Mouse (Mus musculus): ENCODE results near the gene U2af1. TPM values are rescaled to one million over a fixed set of nuclear protein-coding genes. Genes with fewer than 3 reads are reported as not detected.

Gene U2af1
- total RNA-seq, 2 experiments from 2014 or later: 125 to 131 TPM

DNA sequence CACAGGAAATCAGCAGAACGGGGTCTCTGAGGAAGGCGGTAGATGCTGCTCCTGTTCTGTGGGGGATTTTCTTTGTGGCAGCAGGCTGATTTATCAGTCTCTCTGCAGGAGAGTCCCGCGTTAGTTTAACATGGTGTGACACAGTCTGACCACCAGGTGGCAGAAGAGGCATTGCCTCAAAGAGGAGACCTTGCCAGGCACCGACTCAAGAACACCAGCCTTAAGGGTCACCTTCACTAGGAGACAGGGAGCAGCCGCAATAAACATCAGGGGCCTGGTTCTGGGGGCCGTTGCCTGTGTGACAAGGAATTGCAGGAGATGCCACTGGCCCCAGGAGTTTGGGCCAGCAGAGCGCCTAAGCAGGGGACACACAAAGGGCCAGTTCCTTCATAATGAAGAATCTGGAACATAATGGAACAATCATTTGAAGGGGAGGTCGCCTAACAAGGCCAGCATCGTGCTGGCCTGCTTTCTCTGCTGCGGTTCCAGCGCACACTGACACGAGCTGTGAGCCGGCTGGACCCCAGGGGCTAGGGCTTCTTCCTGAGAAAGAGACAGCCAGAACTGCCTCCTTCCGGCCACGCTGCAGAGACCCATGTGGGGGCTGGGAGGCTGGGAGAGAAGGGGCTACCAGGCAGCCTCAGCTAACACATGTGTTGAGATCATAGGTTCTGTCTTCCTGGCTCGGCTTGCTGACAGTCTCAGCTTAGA is 27.0 kb upstream of the U2af1 start:
- peak; percentile 75 to 88 for DNase-seq (ENCODE audit: low spot score in 2 of 2)
- Histone ChIP-seq H3K27ac (peak overlapping the region; percentile 71), H3K4me3 (no peak overlapping the region)
- peak; percentile 94 for TF ChIP-seq CTCF (conservative IDR thresholded peaks at IDR 0.05)

DNA sequence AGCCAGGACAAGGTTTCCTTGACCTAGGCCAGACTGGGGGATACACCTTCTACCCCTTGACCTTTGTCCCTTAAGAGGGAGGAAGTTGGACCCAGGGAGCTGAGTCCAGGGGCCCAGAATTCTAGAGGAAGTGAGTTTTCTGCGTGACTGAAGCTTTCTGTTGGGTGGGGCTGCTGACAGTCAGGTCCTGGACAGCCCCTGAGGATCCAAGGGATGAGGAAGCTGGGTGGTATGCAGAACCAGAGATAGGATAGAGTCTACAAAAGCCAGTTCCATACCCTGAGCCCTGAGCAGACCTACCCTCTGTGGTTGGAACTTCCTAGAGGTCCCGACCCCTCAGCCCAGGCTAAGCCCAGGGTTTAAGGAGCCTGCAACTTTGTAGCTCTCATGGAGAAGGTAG is 21.8 kb upstream of the U2af1 start:
- H3K4me3 ChIP-seq: no peak overlapping the region
- no peak for TF ChIP-seq CTCF (conservative IDR thresholded peaks at IDR 0.05)
- H3K27ac ChIP-seq: no peak overlapping the region
- DNase-seq (ENCODE audit: low spot score in 2 of 2): no peak

DNA sequence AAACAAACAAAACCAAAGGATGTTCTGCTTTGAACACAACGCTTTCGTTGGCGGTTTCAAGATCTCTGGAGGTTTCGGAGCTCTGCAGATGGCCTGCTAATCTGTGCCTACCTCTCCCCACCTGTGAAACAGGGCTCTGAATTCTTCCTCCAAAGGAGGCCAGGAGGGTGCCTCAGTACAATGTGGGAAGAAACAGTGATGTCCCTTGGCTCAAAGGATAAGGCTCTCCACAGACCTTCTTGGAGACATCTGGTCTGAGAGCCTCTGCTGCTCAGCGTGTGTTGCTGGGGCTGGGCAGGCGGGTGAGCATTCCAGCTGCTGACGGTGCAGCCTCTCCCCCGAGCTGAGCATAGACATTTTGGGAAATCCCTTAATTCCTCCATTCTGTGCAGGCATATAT is 18.8 kb upstream of the U2af1 start, which contains the start of gene Cryaa:
Gene Cryaa (plus strand): TSS at position 301 of the 400 bp plus-strand sequence.
- no peak for TF ChIP-seq CTCF (conservative IDR thresholded peaks at IDR 0.05)
- Histone ChIP-seq H3K4me3 (no peak within 1 kb of the TSS), H3K27ac (no peak within 1 kb of the TSS)
- no peak for DNase-seq (ENCODE audit: low spot score in 2 of 2)

DNA sequence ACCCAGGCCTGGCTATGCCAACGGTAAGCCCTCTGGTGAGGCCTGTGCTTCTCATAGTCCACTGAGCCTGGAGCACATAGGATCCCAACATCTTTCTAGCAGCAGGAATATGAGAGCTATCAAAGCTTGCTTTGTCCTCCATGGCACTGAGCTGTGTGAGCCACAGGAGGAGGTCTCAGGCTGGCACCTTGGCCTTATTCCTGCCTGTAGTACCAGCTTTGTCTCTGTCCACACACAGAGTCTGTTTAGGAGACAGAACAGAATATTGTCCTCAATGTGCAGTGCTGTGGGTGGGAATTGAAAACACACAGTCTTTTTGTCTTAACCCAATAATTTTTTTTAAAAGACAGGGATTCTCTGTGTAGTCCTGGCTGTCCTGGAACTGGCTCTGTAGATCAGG is 15.7 kb upstream of the U2af1 start:
- DNase-seq (ENCODE audit: low spot score in 2 of 2): peak in 1 of 2 experiments; percentile 30
- Histone ChIP-seq H3K27ac (peak overlapping the region; percentile 61), H3K4me3 (no peak overlapping the region)
- no peak for TF ChIP-seq CTCF (conservative IDR thresholded peaks at IDR 0.05)

DNA sequence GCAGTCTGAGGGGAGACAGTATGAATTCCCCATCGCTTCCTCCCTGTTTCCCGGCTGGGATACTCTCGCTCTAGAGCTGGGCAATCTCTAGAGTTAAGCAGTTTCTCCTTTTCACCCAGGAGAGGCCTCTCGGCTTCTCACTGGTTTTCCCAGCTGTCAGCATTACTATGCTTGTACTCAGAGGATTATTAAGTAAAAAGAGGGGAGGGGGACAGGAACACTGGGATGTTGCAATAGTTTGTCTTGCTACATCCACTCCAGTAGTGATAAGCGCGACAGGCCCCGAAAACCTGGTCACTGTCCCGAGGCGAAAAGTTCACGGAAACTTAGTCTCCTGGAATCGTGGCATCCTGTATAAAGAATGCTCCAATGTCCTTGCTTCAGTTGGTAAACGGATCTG is 13.6 kb upstream of the U2af1 start:
- Histone ChIP-seq H3K27ac (no peak overlapping the region), H3K4me3 (no peak overlapping the region)
- no peak for TF ChIP-seq CTCF (conservative IDR thresholded peaks at IDR 0.05)
- DNase-seq (ENCODE audit: low spot score in 2 of 2): no peak

DNA sequence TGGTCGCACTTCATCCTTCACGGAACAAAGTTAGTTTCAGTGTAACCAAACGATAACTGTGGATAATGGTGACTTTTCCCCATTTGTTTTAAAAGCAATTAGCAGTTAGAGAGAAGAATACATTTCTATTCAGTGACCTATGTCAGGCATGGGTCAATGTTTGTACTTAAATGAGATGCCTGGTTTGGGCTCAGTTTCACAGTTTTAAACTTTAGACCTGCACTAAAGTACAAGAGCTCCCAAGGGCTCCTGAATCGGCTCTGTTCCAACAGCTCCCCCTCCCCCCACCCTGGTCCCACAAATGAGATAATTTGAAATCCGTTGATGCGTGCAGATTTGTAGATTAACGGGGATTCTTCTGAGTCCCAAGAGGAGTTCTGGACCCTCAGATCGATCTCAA is 13.0 kb upstream of the U2af1 start:
- Histone ChIP-seq H3K4me3 (no peak overlapping the region), H3K27ac (no peak overlapping the region)
- no peak for TF ChIP-seq CTCF (conservative IDR thresholded peaks at IDR 0.05)
- no peak for DNase-seq (ENCODE audit: low spot score in 2 of 2)

DNA sequence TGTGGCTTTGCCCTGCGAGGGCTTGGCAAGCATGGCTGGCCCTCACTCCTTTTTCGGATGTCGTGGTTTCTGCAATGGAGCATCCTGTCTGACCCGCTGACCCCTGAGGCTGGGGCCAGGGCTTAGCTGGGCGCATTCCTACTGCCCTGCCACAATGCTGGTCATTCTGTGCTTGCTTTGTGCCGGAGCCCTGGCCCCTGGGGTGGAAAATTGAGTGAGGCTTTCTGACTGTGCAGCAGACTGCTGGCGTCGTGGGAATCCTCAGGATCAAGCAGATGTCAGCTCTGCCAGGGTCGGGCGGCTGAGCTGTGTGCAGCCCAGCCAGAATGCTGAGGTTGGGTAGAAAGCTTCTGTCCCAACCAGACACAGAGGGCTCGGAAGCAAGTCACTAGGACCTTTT is 11.5 kb upstream of the U2af1 start:
- Histone ChIP-seq H3K4me3 (no peak overlapping the region), H3K27ac (no peak overlapping the region)
- no peak for TF ChIP-seq CTCF (conservative IDR thresholded peaks at IDR 0.05)
- DNase-seq (ENCODE audit: low spot score in 2 of 2): no peak

DNA sequence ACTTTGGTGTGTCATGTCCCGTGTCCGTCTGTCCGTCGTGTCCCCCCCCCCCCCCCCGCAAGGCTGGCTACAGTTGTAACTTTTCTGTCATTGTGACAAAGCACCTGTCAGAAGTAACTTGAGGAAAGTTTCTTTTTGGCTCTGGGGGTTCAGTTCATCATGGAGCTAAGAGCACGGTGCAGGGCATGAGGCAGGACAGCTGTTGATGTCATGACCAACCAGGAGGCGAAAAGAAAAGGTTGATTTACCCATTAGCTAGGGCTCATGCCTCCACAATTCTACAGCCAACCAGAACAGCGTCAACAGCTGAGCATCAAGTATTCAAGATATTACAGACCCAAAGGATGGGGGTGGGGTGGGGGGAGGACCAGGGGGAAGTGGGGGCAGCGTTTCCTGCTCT is 9.6 kb upstream of the U2af1 start:
- no peak for DNase-seq (ENCODE audit: low spot score in 2 of 2)
- Histone ChIP-seq H3K4me3 (no peak overlapping the region), H3K27ac (no peak overlapping the region)
- TF ChIP-seq CTCF (conservative IDR thresholded peaks at IDR 0.05): no peak

DNA sequence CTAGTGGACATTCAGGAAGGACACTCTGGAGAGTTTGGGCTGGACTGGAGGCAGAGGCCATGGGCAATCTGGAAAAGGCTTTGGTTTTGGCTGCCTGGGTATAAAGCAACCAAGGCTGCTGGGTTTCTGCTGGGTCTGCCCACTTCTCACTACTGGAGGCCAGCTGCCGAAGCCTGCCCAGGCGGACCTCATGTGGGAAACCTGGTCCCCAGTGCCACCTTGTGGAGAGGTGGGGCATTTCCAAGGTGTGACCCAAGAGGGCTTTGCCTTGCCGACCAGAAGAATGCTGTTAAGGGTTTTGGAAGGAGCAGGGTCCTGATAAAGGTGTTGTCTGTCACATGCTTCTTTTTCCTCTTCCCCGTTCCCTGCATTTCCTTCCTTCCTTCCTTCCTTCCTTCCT is 6.1 kb upstream of the U2af1 start:
- Histone ChIP-seq H3K4me3 (no peak overlapping the region), H3K27ac (no peak overlapping the region)
- peak; percentile 76 for DNase-seq (ENCODE audit: low spot score in 2 of 2)
- peak; percentile 87 for TF ChIP-seq CTCF (conservative IDR thresholded peaks at IDR 0.05)

DNA sequence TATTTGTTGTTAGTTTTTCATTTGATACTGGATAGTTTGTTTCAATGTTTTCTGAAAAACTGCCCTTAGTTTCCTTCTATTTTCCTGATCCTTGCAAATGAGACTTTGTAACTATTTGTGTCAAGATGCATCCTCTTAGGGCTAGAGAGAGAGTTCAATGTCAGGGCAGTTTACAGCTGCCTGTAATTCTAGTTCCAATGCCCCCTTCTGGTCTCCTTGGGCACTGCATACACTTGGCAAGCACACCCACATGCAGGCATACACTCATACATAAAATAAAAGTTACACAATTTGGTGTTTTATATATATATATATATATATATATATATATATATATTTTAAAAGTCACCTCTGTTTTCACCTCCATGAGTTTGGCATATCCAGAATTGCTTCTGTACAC is 4.2 kb upstream of the U2af1 start:
- DNase-seq (ENCODE audit: low spot score in 2 of 2): no peak
- Histone ChIP-seq H3K27ac (no peak overlapping the region), H3K4me3 (no peak overlapping the region)
- TF ChIP-seq CTCF (conservative IDR thresholded peaks at IDR 0.05): peak; percentile 49

DNA sequence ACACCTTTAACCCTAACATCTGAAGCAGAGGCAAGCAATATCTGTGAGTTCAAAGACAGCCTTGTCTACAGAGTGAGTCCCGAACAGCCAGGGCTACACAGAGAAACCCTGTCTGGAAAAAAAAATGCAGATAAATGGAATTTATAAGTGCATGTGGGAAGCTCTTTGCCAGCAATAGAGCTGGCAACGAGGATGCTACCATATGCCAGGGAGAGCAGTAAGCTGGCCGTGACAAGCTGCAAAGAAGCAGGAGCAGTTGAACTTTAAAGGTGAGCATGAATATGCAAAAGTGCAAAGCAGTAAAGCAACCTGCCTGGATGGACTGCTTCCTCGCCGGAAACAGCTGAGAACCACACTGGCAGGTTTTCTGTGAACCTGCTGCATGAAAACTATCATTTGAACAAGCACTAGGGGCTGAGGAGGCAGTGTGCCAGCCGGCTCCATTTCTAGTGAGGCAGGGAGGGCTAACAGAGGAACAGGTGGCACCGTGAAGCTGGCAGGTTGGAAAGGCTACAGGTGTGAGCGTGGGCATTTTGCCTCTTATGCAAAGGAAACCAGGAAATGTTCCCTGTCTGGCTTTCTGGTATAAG is 2.1 kb upstream of the U2af1 start:
- Histone ChIP-seq H3K27ac (peak overlapping the region; percentile 44), H3K4me3 (no peak overlapping the region)
- peak; percentile 69 to 81 for DNase-seq (ENCODE audit: low spot score in 2 of 2)
- TF ChIP-seq CTCF (conservative IDR thresholded peaks at IDR 0.05): no peak

DNA sequence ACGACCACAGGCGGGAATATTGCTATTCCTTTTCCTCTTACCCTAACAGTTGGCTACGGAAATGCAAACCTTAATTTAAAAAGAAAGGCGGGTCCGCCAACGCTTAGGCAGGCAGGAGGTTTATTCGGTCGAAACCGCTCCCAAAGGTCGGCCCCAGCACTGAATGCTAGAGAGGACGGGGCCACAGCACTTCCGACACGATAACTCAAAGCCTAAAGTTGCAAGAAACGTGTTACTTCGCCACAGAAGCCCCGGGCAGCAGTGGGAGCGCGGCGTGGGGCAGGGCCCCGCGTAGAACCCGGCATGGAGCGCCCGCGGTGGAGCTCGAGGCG is 590 bp downstream of the U2af1 start:
- Histone ChIP-seq H3K27ac (peak overlapping the region; percentile 93), H3K4me3 (peak overlapping the region; percentile 78)
- DNase-seq (ENCODE audit: low spot score in 2 of 2): no peak
- no peak for TF ChIP-seq CTCF (conservative IDR thresholded peaks at IDR 0.05)

DNA sequence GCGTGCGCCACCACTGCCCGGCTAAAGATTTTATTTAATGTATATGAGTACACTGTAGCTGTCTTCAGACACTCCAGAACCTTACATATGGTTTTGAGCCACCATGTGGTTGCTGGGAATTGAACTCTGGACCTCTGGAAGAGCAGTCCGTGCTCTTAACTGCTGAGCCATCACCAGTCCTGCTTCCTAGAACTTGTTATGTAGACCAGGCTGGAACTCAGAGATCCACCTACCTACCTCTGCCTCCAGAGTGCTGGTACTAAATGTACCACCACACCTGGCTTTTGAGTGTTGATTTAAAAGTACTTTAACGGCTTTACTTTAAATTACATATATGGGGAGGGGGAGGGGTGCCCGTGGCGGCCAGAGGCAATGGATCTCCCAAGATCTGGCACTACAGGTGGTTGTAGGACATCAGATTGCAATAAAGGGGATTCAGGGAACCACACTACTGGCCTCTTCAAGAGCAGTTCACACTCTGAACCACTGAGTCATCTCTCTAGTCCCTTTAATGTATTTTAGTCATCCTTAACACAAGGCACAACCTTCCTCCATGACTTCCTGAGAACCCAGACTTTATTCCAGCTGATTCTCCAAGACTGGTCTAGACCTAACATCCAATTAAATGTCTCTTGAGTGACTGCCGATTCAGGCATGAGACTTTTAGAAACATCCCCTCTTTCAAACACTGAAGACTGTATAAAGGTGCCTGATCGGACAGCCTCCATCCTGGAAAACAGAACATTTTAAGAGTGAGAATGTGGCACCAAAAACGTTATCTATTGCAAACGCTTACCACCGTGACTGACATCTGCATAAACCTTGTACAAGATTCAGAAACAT is 1.3 kb downstream of the U2af1 start:
- peak overlapping the region; percentile 93 for H3K27ac ChIP-seq
- TF ChIP-seq CTCF (conservative IDR thresholded peaks at IDR 0.05): no peak
- H3K4me3 ChIP-seq: peak overlapping the region; percentile 78
- DNase-seq (ENCODE audit: low spot score in 2 of 2): no peak
